Mouse (Mus musculus) frontal cortex, postnatal 25 days (tissue): ENCODE data around the gene Dnajb2.
"Not testable (repeated sequence)": the region's sequence is repeated elsewhere in the genome, so short reads cannot be mapped to it uniquely, and the experiment has no call there.

ENCODE experiments used
- DNase-seq, 2 experiments: peaks; one replicate each; pipeline ENCODE4 v3.0.0; 2022; ENCODE audit warnings: low spot score in 2 of 2

Dnajb2 gene

GRCm38 (mm10) chr1:75219078-75219477 lies 17.1 kb upstream of the Dnajb2 start:
- DNase-seq: peak; percentile 85 to 87

GRCm38 (mm10) chr1:75219531-75219930 lies 16.7 kb upstream of the Dnajb2 start, which contains the start of gene Tuba4a:
Gene Tuba4a, minus strand, starts transcription at chr1:75219865.
- DNase-seq: no peak

- no peak for DNase-seq
Measured at GRCm38 (mm10) chr1:75221538-75221937, 14.7 kb upstream of the Dnajb2 start.

GRCm38 (mm10) chr1:75222926-75223325 lies 13.3 kb upstream of the Dnajb2 start:
- DNase-seq: no peak

- no peak for DNase-seq
Measured at GRCm38 (mm10) chr1:75223532-75223931, 12.7 kb upstream of the Dnajb2 start.

GRCm38 (mm10) chr1:75225473-75225872 lies 10.7 kb upstream of the Dnajb2 start:
- no peak for DNase-seq

- DNase-seq: no peak
Measured at GRCm38 (mm10) chr1:75226138-75226537, 10.1 kb upstream of the Dnajb2 start.

GRCm38 (mm10) chr1:75227653-75228052 lies 8.6 kb upstream of the Dnajb2 start:
- no peak for DNase-seq

- no peak for DNase-seq
Measured at GRCm38 (mm10) chr1:75229158-75229557, 7.0 kb upstream of the Dnajb2 start.

- no peak for DNase-seq
Measured at GRCm38 (mm10) chr1:75230335-75230994, 5.7 kb upstream of the Dnajb2 start.

GRCm38 (mm10) chr1:75231224-75231623 lies 5.0 kb upstream of the Dnajb2 start:
- DNase-seq: no peak

GRCm38 (mm10) chr1:75231664-75232152 lies 4.5 kb upstream of the Dnajb2 start, which contains the start of gene A630095N17Rik:
Gene A630095N17Rik, minus strand, starts transcription at chr1:75232102.
- DNase-seq: no peak

GRCm38 (mm10) chr1:75232489-75232888 lies 3.7 kb upstream of the Dnajb2 start:
- not testable (repeated sequence) for DNase-seq

GRCm38 (mm10) chr1:75234606-75235005 lies 1.6 kb upstream of the Dnajb2 start:
- DNase-seq: peak in 1 of 2 experiments; percentile 49

- DNase-seq: peak in 1 of 2 experiments; percentile 17
Measured at GRCm38 (mm10) chr1:75239591-75239990, 3.4 kb downstream of the Dnajb2 start.

GRCm38 (mm10) chr1:75243411-75243810 lies 7.2 kb downstream of the Dnajb2 start:
- DNase-seq: no peak

- no peak for DNase-seq
Measured at GRCm38 (mm10) chr1:75244175-75244826, 8.1 kb downstream of the Dnajb2 start.

GRCm38 (mm10) chr1:75244836-75245235 lies 8.6 kb downstream of the Dnajb2 start:
- peak in 1 of 2 experiments; percentile 37 for DNase-seq

- no peak for DNase-seq
Measured at GRCm38 (mm10) chr1:75247071-75247930, 11.1 kb downstream of the Dnajb2 start.

GRCm38 (mm10) chr1:75248041-75248772 lies 12.0 kb downstream of the Dnajb2 start:
- no peak for DNase-seq

GRCm38 (mm10) chr1:75250498-75250897 lies 14.3 kb downstream of the Dnajb2 start:
- no peak for DNase-seq
